Comparison of ENCODE assay signal across 19 mouse cellular contexts in genomic region chr2:125917297-125917679, GRCm38 (mm10). TPM values are rescaled to one million over a fixed set of nuclear protein-coding genes. Genes with fewer than 3 reads are reported as not detected.
A peak's percentile ranks its signal among the peaks of the same experiment; 100 is the strongest.
DNase-seq lines count a peak whose midpoint lies in the region; ATAC-seq and TF ChIP-seq lines count a peak whose summit lies in the region.
"Had no signal": no experiment of that assay in that cellular context is flagged by ENCODE, and none has a peak within 500 bp of the region (broad histone marks: within the 10 kb centered on the region; RNA-seq: fewer than 3 reads in every experiment).

No protein-coding gene starts in this region.

- H3K9me3 ChIP-seq in forebrain, embryonic 11.5 days (ENCODE audit: control insufficient read depth, low read length) = no peaks in the 10 kb centered on the region
- no peaks in the 10 kb centered on the region for H3K9me3 ChIP-seq in forebrain, embryonic 16.5 days (ENCODE audit: control insufficient read depth, low read length)
- H3K9me3 ChIP-seq in lung, embryonic 16.5 days (ENCODE audit: control insufficient read depth, low read length) = no peaks in the 10 kb centered on the region
- H3K9me3 ChIP-seq in forebrain, embryonic 14.5 days (replicated peaks; ENCODE audit: control insufficient read depth, low read length) = no peaks in the 10 kb centered on the region
- H3K9me3 ChIP-seq in limb, embryonic 14.5 days (ENCODE audit: control insufficient read depth, low read length) = no peaks in the 10 kb centered on the region
- H3K9me3 ChIP-seq: liver, embryonic 12.5 days; stomach, embryonic 15.5 days had no signal

- no peaks in the 10 kb centered on the region for H3K36me3 ChIP-seq in forebrain, embryonic 11.5 days (ENCODE audit: control insufficient read depth, insufficient read depth, low read length)
- no peaks in the 10 kb centered on the region for H3K36me3 ChIP-seq in forebrain, embryonic 16.5 days (ENCODE audit: control insufficient read depth, insufficient read depth)
- H3K36me3 ChIP-seq in lung, embryonic 16.5 days (ENCODE audit: control insufficient read depth, insufficient read depth, low read length) = no peaks in the 10 kb centered on the region
- H3K36me3 ChIP-seq in forebrain, embryonic 14.5 days (ENCODE audit: control insufficient read depth, insufficient read depth, low read length) = no peaks in the 10 kb centered on the region
- H3K36me3 ChIP-seq in limb, embryonic 14.5 days (ENCODE audit: control insufficient read depth, insufficient read depth, low read length) = no peaks in the 10 kb centered on the region
- H3K36me3 ChIP-seq: stomach, embryonic 15.5 days had no signal

- H3K9ac ChIP-seq in forebrain, embryonic 11.5 days (ENCODE audit: low read length) = no peak overlapping the region; the same call in 1 of the 2 replicates
- no peak overlapping the region for H3K9ac ChIP-seq in forebrain, embryonic 16.5 days (replicated peaks; ENCODE audit: low read depth, low read length)
- H3K9ac ChIP-seq in lung, embryonic 16.5 days (ENCODE audit: low read length) = no peak overlapping the region
- no peak overlapping the region for H3K9ac ChIP-seq in forebrain, embryonic 14.5 days (ENCODE audit: low read length)
- no peak overlapping the region for H3K9ac ChIP-seq in limb, embryonic 14.5 days (ENCODE audit: low read depth, low read length, severe bottlenecking)
- H3K9ac ChIP-seq: liver, embryonic 12.5 days; stomach, embryonic 15.5 days had no signal

- H3K4me2 ChIP-seq in forebrain, embryonic 11.5 days (ENCODE audit: low read depth, low read length, severe bottlenecking) = no peak overlapping the region
- H3K4me2 ChIP-seq in forebrain, embryonic 16.5 days (ENCODE audit: low read length) = no peak overlapping the region
- H3K4me2 ChIP-seq in lung, embryonic 16.5 days (ENCODE audit: low read depth, low read length) = no peak overlapping the region
- no peak overlapping the region for H3K4me2 ChIP-seq in forebrain, embryonic 14.5 days (ENCODE audit: low read length)
- no peak overlapping the region for H3K4me2 ChIP-seq in limb, embryonic 14.5 days (replicated peaks; ENCODE audit: low read depth, low read length, severe bottlenecking)
- H3K4me2 ChIP-seq: heart, embryonic 11.5 days; liver, embryonic 12.5 days; midbrain, embryonic 11.5 days; stomach, embryonic 15.5 days had no signal

- DNase-seq in forebrain, embryonic 11.5 days (ENCODE audit: low spot score) = no peak
- no peak for DNase-seq in lung, postnatal 36 days
- peak; percentile 49 for DNase-seq in forebrain, embryonic 14.5 days (ENCODE audit: low spot score)
- peak; percentile 18 for DNase-seq in limb, embryonic 14.5 days (ENCODE audit: low spot score)
- no peak for DNase-seq in embryo, embryonic 9.5 days (ENCODE audit: extremely low spot score)
- DNase-seq in heart, adult 11 months = no peak
- DNase-seq: adrenal gland, postnatal 25 days; cerebellum, adult 9-10 months; lung, postnatal 14 days; right cerebral cortex, adult 18-20 months had no signal

- peak overlapping the region; percentile 37; the same call in 1 of the 2 replicates for H3K27ac ChIP-seq in forebrain, embryonic 11.5 days (ENCODE audit: low read depth, low read length)
- H3K27ac ChIP-seq in forebrain, embryonic 16.5 days (ENCODE audit: low read length) = no peak overlapping the region
- no peak overlapping the region for H3K27ac ChIP-seq in lung, embryonic 16.5 days (ENCODE audit: low read length)
- peak overlapping the region; percentile 2; the same call in 1 of the 2 replicates for H3K27ac ChIP-seq in forebrain, embryonic 14.5 days (ENCODE audit: low read depth, low read length)
- H3K27ac ChIP-seq in limb, embryonic 14.5 days (replicated peaks; ENCODE audit: low read depth, low read length) = no peak overlapping the region
- H3K27ac ChIP-seq: left cerebral cortex, adult 2 months; liver, embryonic 12.5 days; stomach, embryonic 15.5 days had no signal

- WGBS in forebrain, embryonic 11.5 days = 54% methylated on average over 3 of the region's 3 CpGs
- 13% methylated on average over 3 of the region's 3 CpGs for WGBS in forebrain, embryonic 16.5 days
- WGBS in lung, embryonic 16.5 days = 69% methylated on average over 3 of the region's 3 CpGs
- WGBS in forebrain, embryonic 14.5 days = 16% methylated on average over 3 of the region's 3 CpGs
- WGBS in limb, embryonic 14.5 days = 14% methylated on average over 3 of the region's 3 CpGs

- ATAC-seq in forebrain, embryonic 11.5 days (replicated peaks; ENCODE audit: low FRiP score) = peak; percentile 30; the same call in 1 of the 2 replicates
- ATAC-seq in forebrain, embryonic 16.5 days = no peak
- ATAC-seq in lung, embryonic 16.5 days (ENCODE audit: low read depth) = peak; percentile 36; the same call in 1 of the 2 replicates
- peak; percentile 71 for ATAC-seq in forebrain, embryonic 14.5 days
- peak; percentile 24; the same call in 1 of the 2 replicates for ATAC-seq in limb, embryonic 14.5 days (ENCODE audit: low FRiP score, low read depth)
- ATAC-seq: intestine, embryonic 16.5 days; liver, embryonic 12.5 days had no signal

- H3K4me3 ChIP-seq in forebrain, embryonic 11.5 days (ENCODE audit: low read depth, low read length) = no peak overlapping the region
- H3K4me3 ChIP-seq in forebrain, embryonic 16.5 days (replicated peaks; ENCODE audit: low read length) = no peak overlapping the region
- H3K4me3 ChIP-seq in lung, embryonic 16.5 days (ENCODE audit: low read length) = no peak overlapping the region
- no peak overlapping the region for H3K4me3 ChIP-seq in forebrain, embryonic 14.5 days (ENCODE audit: low read depth, low read length)
- H3K4me3 ChIP-seq in limb, embryonic 14.5 days (replicated peaks; ENCODE audit: low read length) = no peak overlapping the region
- H3K4me3 ChIP-seq: left cerebral cortex, adult 2 months; liver, embryonic 12.5 days; stomach, embryonic 15.5 days had no signal

- no peaks in the 10 kb centered on the region for H3K27me3 ChIP-seq in forebrain, embryonic 11.5 days (ENCODE audit: control insufficient read depth, insufficient read depth, low read length)
- H3K27me3 ChIP-seq in forebrain, embryonic 16.5 days (replicated peaks; ENCODE audit: control insufficient read depth, insufficient read depth, low read length) = no peaks in the 10 kb centered on the region
- no peaks in the 10 kb centered on the region for H3K27me3 ChIP-seq in lung, embryonic 16.5 days (ENCODE audit: control insufficient read depth, insufficient read depth, low read depth, low read length)
- H3K27me3 ChIP-seq in forebrain, embryonic 14.5 days (replicated peaks; ENCODE audit: control insufficient read depth, insufficient read depth, low read length) = no peaks in the 10 kb centered on the region
- no peaks in the 10 kb centered on the region for H3K27me3 ChIP-seq in limb, embryonic 14.5 days (ENCODE audit: control insufficient read depth, insufficient read depth, low read length)
- H3K27me3 ChIP-seq: CH12.LX; liver, embryonic 12.5 days; stomach, embryonic 15.5 days had no signal

- no peak for TF ChIP-seq POLR2A in limb, embryonic 14.5 days (IDR thresholded peaks at IDR 0.05; ENCODE audit: borderline replicate concordance, extremely low read depth, insufficient read depth, insufficient read length)

- H3K4me1 ChIP-seq in forebrain, embryonic 11.5 days (replicated peaks; ENCODE audit: control insufficient read depth, insufficient read depth, low read length) = 0 out of 2 replicates have a peak, but pooled peaks cover 2% of the 10 kb centered on the region
- H3K4me1 ChIP-seq in forebrain, embryonic 16.5 days (replicated peaks; ENCODE audit: control insufficient read depth, insufficient read depth, low read length) = no peaks in the 10 kb centered on the region
- H3K4me1 ChIP-seq in lung, embryonic 16.5 days (replicated peaks; ENCODE audit: control insufficient read depth, insufficient read depth, low read length) = no peaks in the 10 kb centered on the region; the same call in 1 of the 2 replicates
- H3K4me1 ChIP-seq in forebrain, embryonic 14.5 days (ENCODE audit: control insufficient read depth, insufficient read depth, low read length) = peaks cover 6% of the 10 kb centered on the region; the same call in 1 of the 2 replicates
- H3K4me1 ChIP-seq in limb, embryonic 14.5 days (ENCODE audit: control insufficient read depth, insufficient read depth, low read length) = peaks cover 13% of the 10 kb centered on the region
- H3K4me1 ChIP-seq: stomach, embryonic 15.5 days had no signal

RNA-seq across cellular contexts. Expression of gene Cops2, which starts 58.3 kb away (rescaled TPM):
- 99.8 and 102 TPM in 2 replicates for polyA plus RNA-seq in forebrain, embryonic 11.5 days (2014; fragmentation: Nextera tagmentation; extraction: Ambion mirVana)
- polyA plus RNA-seq in forebrain, embryonic 16.5 days (2015; fragmentation: Nextera tagmentation; extraction: Ambion mirVana) = 63.6 and 80.4 TPM in 2 replicates
- 69.0 and 74.8 TPM in 2 replicates for polyA plus RNA-seq in lung, embryonic 16.5 days (2015; fragmentation: Nextera tagmentation; extraction: Ambion mirVana)
- polyA plus RNA-seq in forebrain, embryonic 14.5 days (2014; fragmentation: Nextera tagmentation; extraction: Ambion mirVana) = 77.2 and 81.0 TPM in 2 replicates
- 49.0 and 75.1 TPM in 2 replicates for polyA plus RNA-seq in limb, embryonic 14.5 days (2012; rRNA removed)
- polyA plus RNA-seq in limb, embryonic 14.5 days (2014; fragmentation: Nextera tagmentation; extraction: Ambion mirVana) = 85.4 and 86.7 TPM in 2 replicates

RNA-seq across cellular contexts. Expression of gene Galk2, which starts 58.4 kb away (rescaled TPM):
- polyA plus RNA-seq in forebrain, embryonic 11.5 days (2014; fragmentation: Nextera tagmentation; extraction: Ambion mirVana) = 28.8 and 29.3 TPM in 2 replicates
- polyA plus RNA-seq in forebrain, embryonic 16.5 days (2015; fragmentation: Nextera tagmentation; extraction: Ambion mirVana) = 24.9 and 27.9 TPM in 2 replicates
- polyA plus RNA-seq in lung, embryonic 16.5 days (2015; fragmentation: Nextera tagmentation; extraction: Ambion mirVana) = 39.3 and 40.7 TPM in 2 replicates
- 29.8 and 32.8 TPM in 2 replicates for polyA plus RNA-seq in forebrain, embryonic 14.5 days (2014; fragmentation: Nextera tagmentation; extraction: Ambion mirVana)
- 29.2 and 30.5 TPM in 2 replicates for polyA plus RNA-seq in limb, embryonic 14.5 days (2012; rRNA removed)
- polyA plus RNA-seq in limb, embryonic 14.5 days (2014; fragmentation: Nextera tagmentation; extraction: Ambion mirVana) = 40.8 and 43.4 TPM in 2 replicates

Comparison
In these comparisons a context has a peak if more than half of its experiments do, and no peak if none do; other contexts are left out.
1. DNase-seq: peak in forebrain, embryonic 14.5 days (single experiment) and limb, embryonic 14.5 days (single experiment); none in forebrain, embryonic 11.5 days (single experiment), lung, postnatal 36 days (single experiment), embryo, embryonic 9.5 days (single experiment) and heart, adult 11 months (single experiment).
2. H3K27ac ChIP-seq: peak in forebrain, embryonic 11.5 days (single experiment) and forebrain, embryonic 14.5 days (single experiment); none in forebrain, embryonic 16.5 days (single experiment), lung, embryonic 16.5 days (single experiment) and limb, embryonic 14.5 days (single experiment).